Mouse (Mus musculus) hindbrain, postnatal 0 days (tissue): ENCODE measurements at regions not wholly inside any gene's neighbourhood (a gene's known extent, or its start where the extent isn't known, plus 50 kb on each side); places are given as distances from the start of the nearest gene placed in this dataset.
"Not testable (repeated sequence)": the region's sequence is repeated elsewhere in the genome, so short reads cannot be mapped to it uniquely, and the experiment has no call there.

Experiments used
- ATAC-seq: fragments of 200-750 bp; cut with Nextera tagmentation; 2 replicates; pipeline ENCODE4 v1.8.0; 2017; ENCODE audit warnings: mild to moderate bottlenecking, moderate TSS enrichment, moderate library complexity
- DNase-seq: peaks from one replicate; pipeline ENCODE4 v3.0.0-alpha.2; 2015; ENCODE audit warnings: low spot score
- H3K27ac ChIP-seq: fragments of 300-500 bp; sonication (generic); 2 replicates; pipeline ENCODE4 v1.5.1; 2014; ENCODE audit warnings: mild to moderate bottlenecking
- H3K27me3 ChIP-seq: fragments of 300-500 bp; sonication (generic); 2 replicates; pipeline ENCODE4 v1.6.1; 2014; ENCODE audit warnings: low read length, mixed read lengths; ENCODE audit not compliant: insufficient read depth
- H3K36me3 ChIP-seq: fragments of 300-500 bp; sonication (generic); 2 replicates; pipeline ENCODE4 v1.6.1; 2014; ENCODE audit warnings: low read length, mixed read lengths; ENCODE audit not compliant: insufficient read depth
- H3K4me1 ChIP-seq: fragments of 300-500 bp; sonication (generic); 2 replicates; pipeline ENCODE4 v1.6.1; 2014; ENCODE audit warnings: antibody characterized with exemption, low read length, mixed read lengths; ENCODE audit not compliant: insufficient read depth
- H3K4me2 ChIP-seq: fragments of 300-500 bp; sonication (generic); 2 replicates; pipeline ENCODE4 v1.6.1; 2014; ENCODE audit warnings: low read depth, mild to moderate bottlenecking, low read length, moderate library complexity, mixed read lengths
- H3K4me3 ChIP-seq: fragments of 300-500 bp; sonication (generic); 2 replicates; pipeline ENCODE4 v1.5.1; 2014; ENCODE audit warnings: low read length
- H3K9ac ChIP-seq: fragments of 300-500 bp; sonication (generic); replicated peaks from 2 replicates; pipeline ENCODE4 v1.6.1; 2014; ENCODE audit warnings: mild to moderate bottlenecking, low read length, moderate library complexity, mixed read lengths
- H3K9me3 ChIP-seq: fragments of 300-500 bp; sonication (generic); 2 replicates; pipeline ENCODE4 v1.6.1; 2016; ENCODE audit warnings: low read length, mixed read lengths
- CTCF ChIP-seq: IDR thresholded peaks from 2 replicates; pipeline ENCODE4 v1.5.1; 2016; ENCODE audit warnings: antibody characterized with exemption, control low read depth, low read depth
- WGBS: fragments of 180-500 bp; shearing (Covaris S2); extraction: QIAGEN DNeasy Blood & Tissue Kit; methylation state at CpG from one replicate; pipeline ENCODE4 v1.1.7; 2014; 5-methylcytosine and 5-hydroxymethylcytosine counted together

DNA sequence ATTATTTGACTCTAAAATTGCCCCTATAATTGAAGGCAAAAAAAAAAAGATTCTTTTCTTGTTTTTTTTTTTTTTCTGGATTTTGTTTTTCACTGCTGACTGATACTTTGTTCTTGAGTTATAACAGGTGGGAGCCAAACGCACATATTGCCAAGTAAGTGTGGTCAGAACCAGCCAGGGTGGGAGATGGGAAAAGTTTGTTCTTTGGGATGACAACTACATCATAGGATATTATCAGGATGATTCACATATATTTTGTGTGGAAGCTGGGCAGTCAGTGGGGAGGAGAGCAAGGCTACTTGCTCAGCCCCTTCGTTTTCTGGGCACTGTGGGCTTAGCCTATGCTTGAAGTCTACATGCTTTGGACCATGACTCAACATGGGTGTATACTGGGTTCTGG lies 191.3 kb downstream of the Snx19 start:
- H3K9me3 ChIP-seq = no peaks in the 10 kb centered on the region
- no peak overlapping the region for H3K27ac ChIP-seq
- no peak overlapping the region for H3K4me3 ChIP-seq
- no peak overlapping the region for H3K9ac ChIP-seq
- ATAC-seq (no peak), DNase-seq (no peak)
- H3K36me3 ChIP-seq = no peaks in the 10 kb centered on the region
- 89% methylated on average over 2 of the region's 2 CpGs for WGBS
- H3K4me1 ChIP-seq = peaks cover 10% of the 10 kb centered on the region; the same call in 1 of the 2 replicates
- no peak overlapping the region for H3K4me2 ChIP-seq
- no peak for TF ChIP-seq CTCF
- H3K27me3 ChIP-seq = no peaks in the 10 kb centered on the region

DNA sequence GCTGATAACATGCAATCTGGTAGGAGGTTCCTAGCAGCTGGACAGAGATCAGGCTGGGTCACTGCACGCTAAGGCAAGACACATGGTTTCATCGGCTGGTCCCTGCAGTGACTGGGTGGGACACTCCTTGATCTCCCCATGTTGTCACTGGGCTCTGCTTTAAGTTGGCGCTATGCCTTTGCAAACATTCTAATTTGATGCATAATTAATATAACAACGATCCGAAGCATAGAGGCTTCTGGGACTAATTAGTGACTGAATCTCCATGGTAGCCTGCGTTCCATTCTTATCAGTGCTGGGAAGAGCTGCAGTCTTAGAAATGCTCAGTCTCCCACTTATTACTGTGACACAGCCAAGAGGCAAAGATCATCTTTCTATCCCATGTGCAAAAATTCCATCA lies 186.8 kb downstream of the Snx19 start:
- H3K4me2 ChIP-seq = 0 out of 2 replicates have a peak overlapping the region, but pooled peaks have one; percentile 7
- peak; percentile 25 for DNase-seq
- H3K4me1 ChIP-seq = peaks cover 10% of the 10 kb centered on the region; the same call in 1 of the 2 replicates
- no peak for TF ChIP-seq CTCF
- H3K9ac ChIP-seq = no peak overlapping the region
- H3K27ac ChIP-seq = no peak overlapping the region
- H3K9me3 ChIP-seq = no peaks in the 10 kb centered on the region
- WGBS = 38% methylated on average over 6 of the region's 6 CpGs
- ATAC-seq = no peak
- no peaks in the 10 kb centered on the region for H3K27me3 ChIP-seq
- H3K36me3 ChIP-seq = no peaks in the 10 kb centered on the region
- H3K4me3 ChIP-seq = no peak overlapping the region

DNA sequence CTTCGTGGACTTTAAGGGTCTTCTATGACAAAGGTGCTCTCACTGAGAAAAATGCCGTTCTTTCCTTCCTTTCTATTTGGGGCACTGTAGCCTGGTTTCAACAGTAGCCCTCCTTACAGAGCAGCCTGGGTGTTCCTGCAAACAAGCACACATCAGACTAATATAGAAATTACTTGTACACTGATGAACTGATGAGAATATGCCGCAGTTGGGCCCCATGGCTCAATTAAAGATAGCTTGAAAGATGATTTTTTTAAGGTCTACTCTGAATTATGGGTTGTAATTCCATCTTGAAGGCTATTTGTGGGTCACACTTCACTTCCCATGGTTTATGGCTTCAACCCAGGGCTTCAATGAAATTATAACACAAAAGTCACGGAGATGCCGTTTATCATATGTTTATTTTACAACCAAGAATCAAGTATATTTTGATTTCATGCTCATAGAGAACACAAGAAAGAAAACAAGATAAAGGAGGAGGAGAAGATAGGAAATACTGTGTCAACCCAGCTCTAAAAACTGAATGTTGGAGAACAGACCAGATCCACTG lies 186.2 kb downstream of the Snx19 start:
- no peaks in the 10 kb centered on the region for H3K9me3 ChIP-seq
- no peaks in the 10 kb centered on the region for H3K27me3 ChIP-seq
- peaks cover 10% of the 10 kb centered on the region; the same call in 1 of the 2 replicates for H3K4me1 ChIP-seq
- TF ChIP-seq CTCF = no peak
- no peaks in the 10 kb centered on the region for H3K36me3 ChIP-seq
- H3K27ac ChIP-seq = no peak overlapping the region
- no peak overlapping the region for H3K4me2 ChIP-seq
- ATAC-seq (no peak), DNase-seq (no peak)
- H3K9ac ChIP-seq = no peak overlapping the region
- no peak overlapping the region for H3K4me3 ChIP-seq
- WGBS = 84% methylated on average over 5 of the region's 5 CpGs

GRCm38 (mm10) chr9:30610328-30610727 lies 183.4 kb downstream of the Snx19 start:
- H3K4me1 ChIP-seq = peaks cover 10% of the 10 kb centered on the region; the same call in 1 of the 2 replicates
- H3K36me3 ChIP-seq = no peaks in the 10 kb centered on the region
- H3K27ac ChIP-seq = no peak overlapping the region
- H3K9ac ChIP-seq = no peak overlapping the region
- no peaks in the 10 kb centered on the region for H3K9me3 ChIP-seq
- TF ChIP-seq CTCF = no peak
- DNase-seq (peak; percentile 46), ATAC-seq (no peak)
- H3K27me3 ChIP-seq = no peaks in the 10 kb centered on the region
- H3K4me2 ChIP-seq = no peak overlapping the region
- no peak overlapping the region for H3K4me3 ChIP-seq
- 53% methylated on average over 7 of the region's 7 CpGs for WGBS

GRCm38 (mm10) chr9:30599756-30600155 lies 172.8 kb downstream of the Snx19 start:
- no peak for TF ChIP-seq CTCF
- Histone ChIP-seq H3K4me3 (no peak overlapping the region), H3K9me3 (no peaks in the 10 kb centered on the region), H3K27me3 (no peaks in the 10 kb centered on the region), H3K27ac (no peak overlapping the region), H3K4me2 (no peak overlapping the region), H3K9ac (no peak overlapping the region), H3K36me3 (no peaks in the 10 kb centered on the region), H3K4me1 (no peaks in the 10 kb centered on the region)
- DNase-seq (no peak), ATAC-seq (no peak)
- 74% methylated on average over 7 of the region's 7 CpGs for WGBS

DNA sequence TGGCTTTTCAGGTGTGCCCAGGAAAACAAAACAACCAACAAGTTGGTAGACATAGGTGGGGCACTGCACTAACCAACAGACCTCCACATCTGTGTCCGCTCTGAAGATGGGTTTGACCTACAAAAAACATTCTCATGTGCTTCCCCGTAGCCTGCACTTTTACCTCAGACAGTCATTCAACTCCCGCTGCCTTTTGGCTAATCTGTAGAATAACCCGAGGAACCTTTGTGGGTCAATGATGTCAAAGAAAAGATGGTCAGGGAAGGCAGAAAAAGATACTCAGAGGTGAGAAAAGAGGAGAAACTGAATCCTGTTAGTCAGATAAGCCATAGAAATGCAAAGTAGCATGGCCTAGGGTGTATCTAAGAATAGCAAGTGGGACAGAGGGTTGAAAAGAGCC lies 170.8 kb downstream of the Snx19 start:
- 54% methylated on average over 4 of the region's 4 CpGs for whole genome bisulfite sequencing
- no peak for ATAC-seq

DNA sequence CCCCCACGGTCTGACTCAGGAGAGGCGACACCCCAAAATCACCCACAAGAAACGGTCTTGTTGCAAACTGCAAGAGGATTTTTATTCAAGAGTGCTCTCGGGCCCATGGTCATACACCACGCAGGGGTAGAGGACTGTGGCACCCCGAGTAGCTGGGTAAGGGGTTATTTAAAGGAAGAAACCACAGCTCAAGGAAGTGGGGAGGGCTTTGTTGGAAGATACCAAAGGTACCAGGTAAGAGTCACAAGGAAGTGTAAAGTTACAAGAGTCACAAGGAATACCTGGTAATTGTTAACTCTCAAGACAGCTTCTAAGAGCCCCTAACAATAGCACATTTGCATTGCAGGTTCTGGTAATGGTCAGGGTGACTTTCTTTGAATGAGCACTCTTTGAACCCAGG lies 170.2 kb downstream of the Snx19 start:
- not testable (repeated sequence) for H3K36me3 ChIP-seq, H3K4me1 ChIP-seq, ATAC-seq, H3K27me3 ChIP-seq, DNase-seq, H3K27ac ChIP-seq, H3K4me3 ChIP-seq, H3K9me3 ChIP-seq, H3K9ac ChIP-seq, H3K4me2 ChIP-seq
- WGBS = 85% methylated on average over 6 of the region's 6 CpGs

More for the DNA sequence above, 170.8 kb downstream of the Snx19 start:
- no peak overlapping the region for H3K27ac ChIP-seq
- H3K9ac ChIP-seq = no peak overlapping the region
- no peaks in the 10 kb centered on the region for H3K9me3 ChIP-seq
- H3K36me3 ChIP-seq = no peaks in the 10 kb centered on the region
- no peak for DNase-seq
- H3K4me3 ChIP-seq = no peak overlapping the region
- H3K27me3 ChIP-seq = no peaks in the 10 kb centered on the region
- TF ChIP-seq CTCF = no peak
- H3K4me1 ChIP-seq = no peaks in the 10 kb centered on the region
- no peak overlapping the region for H3K4me2 ChIP-seq
